Mouse (Mus musculus): ENCODE results near the gene Rad51b. TPM values are rescaled to one million over a fixed set of nuclear protein-coding genes. Genes with fewer than 3 reads are reported as not detected.

Rad51b gene
- total and polyA plus RNA-seq, 3 experiments, result 6.5 to 8.6 (median 8.5) TPM

DNA sequence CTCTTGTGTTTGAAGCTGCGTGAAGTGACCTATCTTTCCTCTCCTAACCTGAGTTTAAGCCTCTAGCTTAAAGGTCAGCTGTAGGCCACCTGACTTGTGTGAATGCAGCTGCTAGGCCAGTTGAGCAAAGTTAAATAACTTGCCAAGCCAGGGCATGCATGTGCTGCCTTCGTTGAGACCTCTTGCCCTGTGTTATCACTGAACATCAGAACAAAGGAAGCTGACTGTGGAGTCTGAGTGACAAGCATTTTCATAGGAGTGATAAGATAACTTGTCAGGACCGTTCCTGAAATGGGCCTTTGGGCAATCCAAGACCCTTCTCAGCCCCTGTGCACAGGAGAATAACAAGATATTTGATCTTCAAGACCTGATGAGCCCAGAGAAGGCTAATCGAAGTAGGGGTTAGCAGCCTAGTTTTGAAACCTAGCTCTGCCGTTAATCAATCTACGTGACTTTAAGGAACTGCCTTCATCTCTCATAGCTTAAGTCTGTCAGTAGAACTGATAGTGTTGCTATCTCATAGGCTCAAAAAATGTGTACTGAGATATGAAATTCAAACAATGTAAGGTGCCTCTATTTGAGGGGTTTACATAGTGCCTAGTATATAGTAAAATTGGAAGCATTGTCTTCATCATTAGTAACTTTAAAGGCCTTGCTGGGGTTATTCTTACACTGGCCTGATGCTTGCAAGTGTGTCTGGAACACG is 465.6 kb downstream of the Rad51b start:
- no peak overlapping the region for H3K9ac ChIP-seq (ENCODE audit: insufficient read depth, low read depth)
- no peak overlapping the region for H3K27ac ChIP-seq (ENCODE audit: insufficient read depth, low read depth)
- in situ Hi-C loops (cut with MboI; ENCODE audit: low pct_ligation_motif_present, low pct_unique_long_range_greater_than_20kb, low sequenced_read_pairs) (no loop called here), dilution Hi-C loops (cut with MboI; ENCODE audit: extremely low pct_ligation_motif_present, extremely low pct_unique_long_range_greater_than_20kb, low sequenced_read_pairs) (no loop called here)
- H3K4me1 ChIP-seq (ENCODE audit: control insufficient read depth in 1 of 2, insufficient read depth in 2 of 2), result peaks cover 12 to 49% of the 10 kb centered on the region in 2 experiments
- H3K79me2 ChIP-seq (replicated peaks; ENCODE audit: control insufficient read depth, extremely low read depth, insufficient read depth, poor library complexity, severe bottlenecking), result no peaks in the 10 kb centered on the region
- no peak overlapping the region for H3K4me2 ChIP-seq (ENCODE audit: insufficient read depth, low read depth, poor library complexity, severe bottlenecking)
- no peak overlapping the region for H3K4me3 ChIP-seq (replicated peaks in 1 of 3; ENCODE audit: low read depth in 2 of 3, low read length in 2 of 3, poor library complexity in 1 of 3)
- H3K27me3 ChIP-seq (replicated peaks), result no peaks in the 10 kb centered on the region
- no peaks in the 10 kb centered on the region for H3K36me3 ChIP-seq (replicated peaks in 1 of 2; ENCODE audit: control insufficient read depth in 1 of 2, insufficient read depth in 1 of 2, low read length in 1 of 2)
- TF ChIP-seq TBP (conservative IDR thresholded peaks at IDR 0.05; ENCODE audit: low read depth, low read length) (no peak), JUN (IDR thresholded peaks at IDR 0.05; ENCODE audit: insufficient read depth, low read depth, low read length) (no peak), RAD21 (IDR thresholded peaks at IDR 0.05; ENCODE audit: low read depth, low read length) (no peak), ZNF384 (IDR thresholded peaks at IDR 0.05; ENCODE audit: low read depth, low read length) (no peak), ETS1 (conservative IDR thresholded peaks at IDR 0.05; ENCODE audit: low read depth, low read length) (no peak), UBTF (IDR thresholded peaks at IDR 0.05; ENCODE audit: low read depth, low read length) (no peak), KAT2A (IDR thresholded peaks at IDR 0.05; ENCODE audit: insufficient replicate concordance, low read length) (no peak), NELFE (IDR thresholded peaks at IDR 0.05; ENCODE audit: low read depth, low read length) (no peak), ELF1 (IDR thresholded peaks at IDR 0.05; ENCODE audit: low read depth, low read length) (no peak), EP300 (IDR thresholded peaks at IDR 0.05; ENCODE audit: low read length) (no peak), ZKSCAN1 (IDR thresholded peaks at IDR 0.05; ENCODE audit: borderline replicate concordance, low read depth, low read length) (no peak), E2F4 (IDR thresholded peaks at IDR 0.05; ENCODE audit: insufficient replicate concordance, low read depth, low read length) (no peak), MEF2A (IDR thresholded peaks at IDR 0.05; ENCODE audit: borderline replicate concordance, low read depth, low read length) (no peak), ZC3H11A (IDR thresholded peaks at IDR 0.05; ENCODE audit: low read depth, low read length) (no peak), MAZ (IDR thresholded peaks at IDR 0.05; ENCODE audit: low read depth, low read length) (no peak), MXI1 (IDR thresholded peaks at IDR 0.05; ENCODE audit: low read depth, low read length) (no peak), TCF12 (IDR thresholded peaks at IDR 0.05; ENCODE audit: low read depth, low read length) (no peak)
- no peaks in the 10 kb centered on the region for H3K9me3 ChIP-seq (replicated peaks; ENCODE audit: low read length)
- no peak for DNase-seq (ENCODE audit: extremely low read depth)

GRCm38 (mm10) chr12:79766116-79766515 is 469.0 kb downstream of the Rad51b start:
- no peaks in the 10 kb centered on the region for H3K9me3 ChIP-seq (replicated peaks; ENCODE audit: low read length)
- peaks cover 2 to 17% of the 10 kb centered on the region in 2 experiments; a peak in 2 of 4 replicates for H3K4me1 ChIP-seq (ENCODE audit: control insufficient read depth in 1 of 2, insufficient read depth in 2 of 2)
- no peak for DNase-seq (ENCODE audit: extremely low read depth)
- no peak overlapping the region for H3K9ac ChIP-seq (ENCODE audit: insufficient read depth, low read depth)
- in situ Hi-C loops (cut with MboI; ENCODE audit: low pct_ligation_motif_present, low pct_unique_long_range_greater_than_20kb, low sequenced_read_pairs) (no loop called here), dilution Hi-C loops (cut with MboI; ENCODE audit: extremely low pct_ligation_motif_present, extremely low pct_unique_long_range_greater_than_20kb, low sequenced_read_pairs) (no loop called here)
- H3K4me2 ChIP-seq (ENCODE audit: insufficient read depth, low read depth, poor library complexity, severe bottlenecking), result no peak overlapping the region
- H3K4me3 ChIP-seq (replicated peaks in 1 of 3; ENCODE audit: low read depth in 2 of 3, low read length in 2 of 3, poor library complexity in 1 of 3), result no peak overlapping the region
- H3K27ac ChIP-seq (ENCODE audit: insufficient read depth, low read depth), result no peak overlapping the region
- no peaks in the 10 kb centered on the region for H3K27me3 ChIP-seq (replicated peaks)
- H3K36me3 ChIP-seq (replicated peaks in 1 of 2; ENCODE audit: control insufficient read depth in 1 of 2, insufficient read depth in 1 of 2, low read length in 1 of 2), result no peaks in the 10 kb centered on the region
- no peak for TF ChIP-seq POLR2A (IDR thresholded peaks at IDR 0.05; ENCODE audit: low read depth, low read length)
- no peak for TF ChIP-seq JUND (conservative IDR thresholded peaks at IDR 0.05; ENCODE audit: low read depth, low read length)
- no peak for TF ChIP-seq IRF4 (IDR thresholded peaks at IDR 0.05; ENCODE audit: low read depth, low read length)
- TF ChIP-seq ZNF384 (IDR thresholded peaks at IDR 0.05; ENCODE audit: low read depth, low read length), result no peak
- TF ChIP-seq NELFE (IDR thresholded peaks at IDR 0.05; ENCODE audit: low read depth, low read length), result no peak
- TF ChIP-seq MXI1 (IDR thresholded peaks at IDR 0.05; ENCODE audit: low read depth, low read length), result no peak
- no peak for TF ChIP-seq JUN (IDR thresholded peaks at IDR 0.05; ENCODE audit: insufficient read depth, low read depth, low read length)
- no peak for TF ChIP-seq RAD21 (IDR thresholded peaks at IDR 0.05; ENCODE audit: low read depth, low read length)
- no peak for TF ChIP-seq HCFC1 (IDR thresholded peaks at IDR 0.05; ENCODE audit: low read depth, low read length)
- no peak for TF ChIP-seq GABPA (IDR thresholded peaks at IDR 0.05; ENCODE audit: insufficient replicate concordance, low read depth, low read length)
- TF ChIP-seq SMC3 (IDR thresholded peaks at IDR 0.05; ENCODE audit: low read depth, low read length), result no peak
- TF ChIP-seq ZC3H11A (IDR thresholded peaks at IDR 0.05; ENCODE audit: low read depth, low read length), result no peak
- TF ChIP-seq MEF2A (IDR thresholded peaks at IDR 0.05; ENCODE audit: borderline replicate concordance, low read depth, low read length), result no peak
- H3K79me2 ChIP-seq (replicated peaks; ENCODE audit: control insufficient read depth, extremely low read depth, insufficient read depth, poor library complexity, severe bottlenecking), result no peaks in the 10 kb centered on the region
